Mouse (Mus musculus) neutrophil, adult 5-6 weeks (primary cell): ENCODE data around the gene Atic. TPM values are rescaled to one million over a fixed set of nuclear protein-coding genes. Genes with fewer than 3 reads are reported as not detected.

Experiments used
- ATAC-seq: fragments of 151-379, 151-347 bp; 2 replicates; pipeline ENCODE4 v1.8.0; 2017; ENCODE audit warnings: mild to moderate bottlenecking, moderate TSS enrichment; ENCODE audit not compliant: insufficient number of reproducible peaks, poor library complexity, low FRiP score, severe bottlenecking; ENCODE audit errors: extremely low read depth
- total RNA-seq: library from RNA; stranded (forward); fragments of 200-1000 nt; gene quantifications from 2 replicates; pipeline ENCODE4 v1.2.3, GENCODE M21; 2017

The Atic gene
- total RNA-seq, 1 experiment from 2014 or later = 46.6 TPM

DNA sequence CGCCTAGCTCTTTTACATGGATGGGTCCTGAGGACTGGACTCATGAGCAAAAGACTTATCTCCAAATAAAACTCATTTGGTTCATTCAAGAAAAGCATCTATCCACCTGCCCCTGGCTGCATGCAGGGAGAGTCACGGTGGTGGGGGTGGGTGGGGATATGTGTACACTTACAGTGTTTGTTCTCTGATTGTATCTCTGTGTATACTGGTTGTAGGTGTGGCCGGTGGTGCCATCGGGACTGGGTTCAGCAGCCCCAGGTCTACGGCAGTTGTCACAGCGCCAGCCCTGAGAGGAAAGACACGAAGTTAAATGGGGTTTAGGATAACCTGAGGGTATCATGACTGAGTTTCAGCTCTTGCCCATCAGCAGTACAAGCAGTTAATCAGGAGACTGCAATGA lies 29.7 kb downstream of the Atic start:
- no peak for ATAC-seq

- no peak for ATAC-seq
Observed at GRCm38 (mm10) chr1:71590038-71590437, 33.1 kb downstream of the Atic start.

- no peak for ATAC-seq
Observed at GRCm38 (mm10) chr1:71593184-71593583, 36.2 kb downstream of the Atic start.

GRCm38 (mm10) chr1:71594268-71594667 lies 37.3 kb downstream of the Atic start:
- ATAC-seq = no peak

GRCm38 (mm10) chr1:71595365-71595764 lies 38.4 kb downstream of the Atic start:
- no peak for ATAC-seq

DNA sequence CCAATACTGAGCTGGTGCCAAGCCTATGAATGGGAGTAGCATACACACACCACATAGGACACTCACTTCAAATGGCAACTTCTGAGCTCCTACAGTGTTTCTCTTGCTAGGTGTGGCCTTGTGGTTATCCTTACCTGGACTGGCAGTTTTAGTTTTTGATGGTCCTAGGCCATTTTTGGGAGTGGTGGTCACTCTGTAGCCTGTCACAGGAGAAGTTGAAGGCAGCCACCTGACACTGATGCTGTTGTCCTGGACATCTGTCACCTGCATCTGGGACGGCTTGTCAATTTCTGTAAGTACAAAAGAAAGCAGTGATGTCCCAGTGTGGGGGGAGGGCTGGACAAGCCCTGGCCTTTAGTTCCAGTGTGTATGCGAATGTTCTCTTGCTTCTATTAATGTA lies 48.8 kb downstream of the Atic start:
- ATAC-seq = no peak

GRCm38 (mm10) chr1:71606600-71607325 lies 49.8 kb downstream of the Atic start:
- ATAC-seq = no peak

DNA sequence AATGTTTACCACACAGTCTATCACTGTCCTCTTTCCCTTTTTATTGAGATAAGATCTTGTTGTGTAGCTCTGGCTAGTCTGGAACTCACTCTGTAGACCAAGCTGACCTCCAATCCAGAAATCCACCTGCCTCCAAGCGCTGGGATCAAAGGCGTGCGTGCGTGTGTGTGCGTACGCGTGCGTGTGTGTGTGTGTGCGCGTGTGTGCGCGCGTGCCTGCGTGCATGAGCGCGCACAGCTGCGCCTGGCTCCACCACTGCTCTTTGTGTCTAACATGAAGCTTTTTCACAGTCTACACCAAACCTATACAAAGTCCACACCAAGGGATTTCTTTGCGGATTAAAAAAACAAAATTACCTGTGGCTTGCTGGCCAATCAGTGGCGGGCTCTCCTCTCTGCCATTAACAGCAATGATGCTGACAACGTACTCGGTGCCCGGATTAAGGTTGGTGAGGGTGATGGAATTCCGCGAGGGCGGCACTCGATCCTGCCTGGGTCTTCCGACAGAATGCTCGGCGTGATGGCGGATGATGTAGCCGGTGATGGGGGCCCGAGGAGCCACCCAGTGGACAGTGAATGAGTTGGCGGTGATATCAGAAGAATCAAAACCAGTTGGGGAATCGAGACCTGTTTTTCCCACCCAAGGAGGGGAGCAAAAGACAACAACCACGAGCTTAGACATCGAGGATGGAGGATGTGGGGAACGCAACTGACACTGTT lies 52.3 kb downstream of the Atic start:
- ATAC-seq = no peak

GRCm38 (mm10) chr1:71609916-71610315 lies 53.0 kb downstream of the Atic start:
- no peak for ATAC-seq

GRCm38 (mm10) chr1:71612256-71612655 lies 55.3 kb downstream of the Atic start:
- no peak for ATAC-seq

DNA sequence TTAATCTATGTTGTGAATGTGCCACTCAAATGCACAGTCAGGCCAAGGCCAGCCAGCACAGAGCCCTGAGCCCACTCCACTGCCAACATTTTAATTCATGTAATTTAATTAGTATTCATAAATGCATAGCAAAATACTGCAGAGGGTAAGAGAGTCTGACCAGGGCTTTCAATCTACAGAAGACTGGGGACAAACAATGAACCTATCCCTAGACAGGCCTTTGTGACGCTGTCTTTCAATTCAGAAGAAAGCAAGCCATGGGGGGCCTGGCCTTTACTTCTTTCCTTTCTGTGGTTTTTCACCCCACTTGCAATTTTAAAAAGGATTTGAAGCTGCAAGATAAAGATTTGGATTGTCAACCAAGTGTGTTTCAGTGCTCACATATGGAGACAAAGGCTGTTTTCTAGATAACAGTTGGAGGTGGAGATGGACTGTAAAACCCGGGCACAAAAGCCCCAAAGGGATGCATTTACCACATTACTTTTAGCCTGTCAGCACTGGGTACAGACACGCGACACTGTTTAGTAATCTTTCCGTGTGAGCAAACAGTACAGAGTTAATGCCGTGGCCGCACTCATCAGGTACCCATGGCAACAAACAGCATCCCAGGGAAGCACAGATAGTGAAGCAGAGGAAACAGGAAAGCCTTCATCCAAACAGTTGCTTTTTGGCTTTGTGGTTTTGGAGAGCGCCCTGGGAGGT lies 57.7 kb downstream of the Atic start:
- no peak for ATAC-seq

- no peak for ATAC-seq
Observed at GRCm38 (mm10) chr1:71621526-71621925, 64.6 kb downstream of the Atic start.

GRCm38 (mm10) chr1:71623625-71624024 lies 66.7 kb downstream of the Atic start:
- no peak for ATAC-seq

Other genes with a start within 250 kb of the Atic start
- not detected in 2 replicates for gene Abca12, start 142.2 kb upstream of the Atic start, total RNA-seq
- gene Fn1, start 96.0 kb downstream of the Atic start, total RNA-seq = 30.2 and 40.0 TPM in 2 replicates